Mouse (Mus musculus) left cerebral cortex, adult 9 months (tissue): ENCODE measurements around the gene Lmo3.

Experiments used
- DNase-seq, 2 experiments: peaks; one replicate each; pipeline ENCODE4 v3.0.0; 2022; ENCODE audit warnings: low spot score in 2 of 2

The Lmo3 gene

GRCm38 (mm10) chr6:138422671-138423321 is 159.0 kb downstream of the Lmo3 start:
- DNase-seq, result peak in 1 of 2 experiments; percentile 48

GRCm38 (mm10) chr6:138421931-138422531 is 159.7 kb downstream of the Lmo3 start:
- no peak for DNase-seq

GRCm38 (mm10) chr6:138421191-138421613 is 160.6 kb downstream of the Lmo3 start:
- no peak for DNase-seq

- no peak for DNase-seq
Measured at GRCm38 (mm10) chr6:138420536-138420891, 161.3 kb downstream of the Lmo3 start.

GRCm38 (mm10) chr6:138419871-138420535 is 161.8 kb downstream of the Lmo3 start:
- DNase-seq, result no peak

- no peak for DNase-seq
Measured at GRCm38 (mm10) chr6:138412075-138412474, 169.7 kb downstream of the Lmo3 start.

- DNase-seq, result no peak
Measured at GRCm38 (mm10) chr6:138402031-138402430, 179.7 kb downstream of the Lmo3 start.

GRCm38 (mm10) chr6:138398836-138399235 is 182.9 kb downstream of the Lmo3 start:
- DNase-seq, result no peak

- DNase-seq, result no peak
Measured at GRCm38 (mm10) chr6:138391085-138391484, 190.7 kb downstream of the Lmo3 start.

GRCm38 (mm10) chr6:138388168-138388936 is 193.4 kb downstream of the Lmo3 start:
- no peak for DNase-seq

GRCm38 (mm10) chr6:138383208-138383607 is 198.6 kb downstream of the Lmo3 start:
- DNase-seq, result no peak

GRCm38 (mm10) chr6:138371176-138371575 is 210.6 kb downstream of the Lmo3 start:
- no peak for DNase-seq

GRCm38 (mm10) chr6:138364111-138364510 is 217.7 kb downstream of the Lmo3 start:
- DNase-seq, result no peak

GRCm38 (mm10) chr6:138350587-138351345 is 231.0 kb downstream of the Lmo3 start:
- DNase-seq, result no peak

- DNase-seq, result no peak
Measured at GRCm38 (mm10) chr6:138346558-138346957, 235.2 kb downstream of the Lmo3 start.

- DNase-seq, result peak in 1 of 2 experiments; percentile 5
Measured at GRCm38 (mm10) chr6:138335858-138336257, 245.9 kb downstream of the Lmo3 start.

- no peak for DNase-seq
Measured at GRCm38 (mm10) chr6:138333991-138334390, 247.8 kb downstream of the Lmo3 start.

- DNase-seq, result no peak
Measured at GRCm38 (mm10) chr6:138325744-138326400, 255.9 kb downstream of the Lmo3 start.

- no peak for DNase-seq
Measured at GRCm38 (mm10) chr6:138325145-138325544, 256.6 kb downstream of the Lmo3 start.

GRCm38 (mm10) chr6:138323325-138323724 is 258.4 kb downstream of the Lmo3 start:
- DNase-seq, result no peak

GRCm38 (mm10) chr6:138320190-138320737 is 261.5 kb downstream of the Lmo3 start:
- DNase-seq, result no peak
